Mouse (Mus musculus): Measurements from ENCODE around the gene Hoxc12. TPM values are rescaled to one million over a fixed set of nuclear protein-coding genes. Genes with fewer than 3 reads are reported as not detected.

Hoxc12 gene
- total and polyA plus RNA-seq, 3 experiments, result not detected

DNA sequence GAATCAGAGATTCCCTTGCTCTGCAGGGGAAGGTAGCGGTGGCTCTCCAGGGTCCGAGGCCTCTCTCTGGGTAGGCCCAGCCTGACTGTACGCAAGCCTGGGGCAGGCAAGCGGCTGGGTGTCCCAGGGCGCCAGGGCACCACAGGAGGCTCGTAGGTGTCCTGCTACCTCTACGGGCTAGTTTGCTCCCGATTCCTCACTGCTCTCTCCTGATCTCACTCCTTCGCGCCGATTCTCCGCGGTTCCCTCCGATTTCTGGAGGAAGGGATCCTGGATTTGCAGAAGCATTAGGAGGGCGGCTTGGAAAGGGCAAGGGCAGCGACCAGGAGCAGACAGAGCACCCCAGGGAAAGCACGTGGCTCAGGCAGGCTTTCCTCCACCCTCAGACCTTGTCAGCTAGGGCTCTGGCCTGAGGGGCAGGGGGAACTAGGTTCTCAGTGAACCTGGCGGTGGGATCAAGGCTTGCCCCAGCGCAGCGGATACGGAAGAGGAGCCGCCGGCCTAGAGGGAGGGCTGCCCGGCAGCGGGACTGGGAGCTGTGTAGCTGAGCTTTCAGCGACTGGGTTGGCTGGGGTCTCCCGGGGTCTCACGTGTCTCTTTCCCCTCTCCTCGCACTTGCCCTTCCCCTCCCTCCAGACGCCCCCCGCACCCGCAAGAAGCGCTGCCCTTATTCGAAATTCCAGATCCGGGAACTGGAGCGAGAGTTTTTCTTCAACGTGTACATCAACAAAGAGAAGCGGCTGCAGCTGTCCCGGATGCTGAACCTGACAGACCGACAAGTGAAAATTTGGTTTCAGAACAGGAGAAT, 19.5 kb downstream of the Hoxc12 start:
- Histone ChIP-seq H3K4me1 (ENCODE audit: control insufficient read depth in 1 of 2, insufficient read depth in 2 of 2, low read length in 2 of 2) (no peaks in the 10 kb centered on the region), H3K9me3 (replicated peaks; ENCODE audit: insufficient read depth, low read length) (no peaks in the 10 kb centered on the region), H3K9ac (ENCODE audit: control insufficient read depth, low read depth, low read length, poor library complexity, severe bottlenecking) (no peak overlapping the region), H3K79me2 (ENCODE audit: control insufficient read depth, insufficient read depth, low read length, poor library complexity) (no peaks in the 10 kb centered on the region), H3K27ac (ENCODE audit: control insufficient read depth, low read depth, low read length) (no peak overlapping the region), H3K4me3 (ENCODE audit: control insufficient read depth in 1 of 2, insufficient read depth in 1 of 2, low read depth in 2 of 2, low read length in 2 of 2) (no peak overlapping the region), H3K36me3 (ENCODE audit: control insufficient read depth in 1 of 2, insufficient read depth in 2 of 2, low read length in 2 of 2) (no peaks in the 10 kb centered on the region), H3K27me3 (ENCODE audit: control insufficient read depth in 1 of 2, insufficient read depth in 2 of 2, low read length in 2 of 2) (peaks cover 32 to 54% of the 10 kb centered on the region in 2 experiments)
- TF ChIP-seq GATA1 (IDR thresholded peaks at IDR 0.05; ENCODE audit: low read depth, low read length), result no peak
- no peak for TF ChIP-seq RCOR1 (IDR thresholded peaks at IDR 0.05; ENCODE audit: low read depth, low read length)
- no peak for TF ChIP-seq TBP (IDR thresholded peaks at IDR 0.05; ENCODE audit: low read depth, low read length)
- TF ChIP-seq ZC3H11A (IDR thresholded peaks at IDR 0.05; ENCODE audit: low read depth, low read length), result no peak
- no peak for TF ChIP-seq MXI1 (IDR thresholded peaks at IDR 0.05; ENCODE audit: low read depth, low read length)
- no peak for TF ChIP-seq E2F4 (IDR thresholded peaks at IDR 0.05; ENCODE audit: borderline replicate concordance, low read depth, low read length)
- TF ChIP-seq USF1 (IDR thresholded peaks at IDR 0.05; ENCODE audit: low read depth, low read length), result no peak
- no peak for DNase-seq (ENCODE audit: low read depth, low spot score)

DNA sequence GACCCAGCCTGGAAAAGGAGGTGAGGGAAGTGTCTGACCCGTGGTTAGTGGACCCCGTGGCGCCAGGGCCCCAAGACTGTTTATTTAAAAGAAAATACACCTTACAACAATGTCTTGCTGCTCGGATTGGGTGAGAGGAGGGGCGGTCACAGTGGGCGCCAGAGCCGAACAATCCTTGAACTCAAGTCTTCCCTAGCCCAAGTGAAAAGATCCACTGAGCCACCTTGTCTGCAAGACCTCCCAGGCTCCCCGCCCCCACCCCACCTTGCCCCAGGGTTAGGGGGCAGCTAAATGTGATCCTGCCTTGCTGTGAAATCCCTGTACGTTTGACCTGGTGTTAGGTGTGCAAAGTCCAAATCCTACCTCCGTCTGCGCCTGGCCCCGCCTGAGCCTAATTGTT, 20.3 kb downstream of the Hoxc12 start:
- Histone ChIP-seq H3K27me3 (ENCODE audit: control insufficient read depth in 1 of 2, insufficient read depth in 2 of 2, low read length in 2 of 2) (peaks cover 31 to 55% of the 10 kb centered on the region in 2 experiments), H3K79me2 (ENCODE audit: control insufficient read depth, insufficient read depth, low read length, poor library complexity) (no peaks in the 10 kb centered on the region), H3K9me3 (replicated peaks; ENCODE audit: insufficient read depth, low read length) (no peaks in the 10 kb centered on the region), H3K4me1 (ENCODE audit: control insufficient read depth in 1 of 2, insufficient read depth in 2 of 2, low read length in 2 of 2) (no peaks in the 10 kb centered on the region), H3K27ac (ENCODE audit: control insufficient read depth, low read depth, low read length) (no peak overlapping the region), H3K9ac (ENCODE audit: control insufficient read depth, low read depth, low read length, poor library complexity, severe bottlenecking) (no peak overlapping the region), H3K4me3 (ENCODE audit: control insufficient read depth in 1 of 2, insufficient read depth in 1 of 2, low read depth in 2 of 2, low read length in 2 of 2) (no peak overlapping the region), H3K36me3 (ENCODE audit: control insufficient read depth in 1 of 2, insufficient read depth in 2 of 2, low read length in 2 of 2) (no peaks in the 10 kb centered on the region)
- no peak for DNase-seq (ENCODE audit: low read depth, low spot score)
- TF ChIP-seq ZMIZ1 (IDR thresholded peaks at IDR 0.05; ENCODE audit: low read depth, low read length) (no peak), RAD21 (IDR thresholded peaks at IDR 0.05; ENCODE audit: low read depth, low read length) (no peak)

DNA sequence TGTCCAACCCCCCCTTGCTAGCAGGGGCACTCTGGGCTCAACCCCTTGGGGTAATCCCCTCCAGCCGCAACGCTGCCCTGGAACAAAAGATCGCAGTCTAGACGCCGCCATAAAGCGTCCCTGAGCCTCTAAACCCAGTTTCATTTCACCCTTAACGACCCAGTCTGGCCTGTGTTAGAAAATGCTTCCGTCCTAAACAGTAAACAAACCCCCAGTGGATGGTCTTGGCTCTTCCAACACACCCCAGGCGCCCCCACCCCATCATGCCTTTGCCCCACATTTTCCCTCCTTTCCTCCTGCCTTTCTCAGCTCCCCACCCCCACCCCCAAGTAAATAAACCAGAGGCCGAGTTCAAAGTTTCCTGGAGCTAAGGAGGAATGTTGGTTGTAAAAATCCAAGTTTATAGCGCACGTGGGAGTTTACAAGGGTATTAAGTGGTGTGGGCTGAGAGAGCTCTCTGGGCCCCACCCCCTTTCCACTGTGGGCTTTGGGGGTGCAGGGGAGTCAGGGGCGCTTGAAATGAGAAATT, 23.2 kb downstream of the Hoxc12 start:
- H3K36me3 ChIP-seq (ENCODE audit: control insufficient read depth in 1 of 2, insufficient read depth in 2 of 2, low read length in 2 of 2), result no peaks in the 10 kb centered on the region
- no peak for DNase-seq (ENCODE audit: low read depth, low spot score)
- no peak overlapping the region for H3K4me3 ChIP-seq (ENCODE audit: control insufficient read depth in 1 of 2, insufficient read depth in 1 of 2, low read depth in 2 of 2, low read length in 2 of 2)
- no peak overlapping the region for H3K27ac ChIP-seq (ENCODE audit: control insufficient read depth, low read depth, low read length)
- H3K4me1 ChIP-seq (ENCODE audit: control insufficient read depth in 1 of 2, insufficient read depth in 2 of 2, low read length in 2 of 2), result no peaks in the 10 kb centered on the region
- no peak overlapping the region for H3K9ac ChIP-seq (ENCODE audit: control insufficient read depth, low read depth, low read length, poor library complexity, severe bottlenecking)
- TF ChIP-seq ZMIZ1 (IDR thresholded peaks at IDR 0.05; ENCODE audit: low read depth, low read length) (no peak), JUND (IDR thresholded peaks at IDR 0.05; ENCODE audit: low read depth, low read length) (no peak), MYB (IDR thresholded peaks at IDR 0.05; ENCODE audit: low read depth, low read length) (no peak), MYC (IDR thresholded peaks at IDR 0.05; ENCODE audit: low read depth, low read length) (no peak), CHD1 (IDR thresholded peaks at IDR 0.05; ENCODE audit: low read depth, low read length) (no peak), BHLHE40 (IDR thresholded peaks at IDR 0.05; ENCODE audit: borderline replicate concordance, low read depth, low read length) (no peak), UBTF (IDR thresholded peaks at IDR 0.05; ENCODE audit: borderline replicate concordance, insufficient read depth, low read depth, low read length) (no peak), GABPA (IDR thresholded peaks at IDR 0.05; ENCODE audit: low read depth, low read length) (no peak), NELFE (IDR thresholded peaks at IDR 0.05; ENCODE audit: low read depth, low read length) (no peak), MAFK (IDR thresholded peaks at IDR 0.05; ENCODE audit: borderline replicate concordance, low read depth, low read length) (no peak)
- H3K79me2 ChIP-seq (ENCODE audit: control insufficient read depth, insufficient read depth, low read length, poor library complexity), result no peaks in the 10 kb centered on the region
- peaks cover 29 to 54% of the 10 kb centered on the region in 2 experiments for H3K27me3 ChIP-seq (ENCODE audit: control insufficient read depth in 1 of 2, insufficient read depth in 2 of 2, low read length in 2 of 2)
- H3K9me3 ChIP-seq (replicated peaks; ENCODE audit: insufficient read depth, low read length), result no peaks in the 10 kb centered on the region

Measured in MEL (cell line).